Mouse (Mus musculus) embryonic fibroblast, embryonic 13.5 days (primary cell): ENCODE data around the gene Zer1.

ENCODE experiments used
- CTCF ChIP-seq: IDR thresholded peaks from 2 replicates; pipeline ENCODE4 v1.5.1; 2011; ENCODE audit warnings: mild to moderate bottlenecking, control low read depth, low read length, moderate library complexity, borderline replicate concordance; ENCODE audit not compliant: insufficient read depth
- POLR2A ChIP-seq: IDR thresholded peaks from 2 replicates; pipeline ENCODE4 v1.6.1; 2011; ENCODE audit warnings: low read depth, mild to moderate bottlenecking, control low read depth, low read length, moderate library complexity

DNA sequence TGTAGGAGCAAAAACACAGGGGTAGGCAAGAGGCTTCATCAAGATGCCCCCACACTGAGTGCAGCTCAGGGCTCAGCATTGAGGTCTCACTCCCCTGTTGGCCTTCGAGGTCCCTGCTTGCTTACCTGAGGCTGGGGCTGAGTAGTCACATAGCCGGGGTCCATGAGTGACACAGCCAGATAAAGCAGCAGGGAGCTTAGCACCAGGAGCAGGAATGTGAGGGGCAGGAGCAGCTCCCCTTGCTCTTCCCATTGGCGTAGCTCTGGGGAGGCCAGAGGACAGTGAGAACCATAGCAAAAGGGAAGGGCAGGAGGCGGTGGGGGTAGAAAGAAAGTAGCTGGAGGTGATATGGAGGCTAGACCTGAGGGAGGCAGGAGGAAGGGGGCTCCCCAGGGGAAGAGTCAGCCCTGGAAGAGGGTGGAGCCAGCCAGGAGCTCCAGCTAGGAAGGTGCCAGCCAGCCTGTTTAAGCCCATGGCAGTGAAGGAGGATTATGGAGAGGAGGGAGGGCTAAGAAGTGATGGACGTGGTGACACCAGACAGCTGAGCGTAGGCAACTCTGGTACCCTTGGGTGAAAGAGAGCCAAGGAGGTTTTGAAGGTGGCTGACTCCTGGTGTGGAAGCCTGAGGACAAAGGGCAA, 32.0 kb downstream of the Zer1 start:
- TF ChIP-seq CTCF (no peak), POLR2A (0 out of 2 replicates have a peak, but pooled peaks have one; percentile 4)
